Mouse (Mus musculus): ENCODE data around the gene Insl5. TPM values are rescaled to one million over a fixed set of nuclear protein-coding genes. Genes with fewer than 3 reads are reported as not detected.

The Insl5 gene
- polyA plus RNA-seq, 1 experiment from 2014 or later = not detected

DNA sequence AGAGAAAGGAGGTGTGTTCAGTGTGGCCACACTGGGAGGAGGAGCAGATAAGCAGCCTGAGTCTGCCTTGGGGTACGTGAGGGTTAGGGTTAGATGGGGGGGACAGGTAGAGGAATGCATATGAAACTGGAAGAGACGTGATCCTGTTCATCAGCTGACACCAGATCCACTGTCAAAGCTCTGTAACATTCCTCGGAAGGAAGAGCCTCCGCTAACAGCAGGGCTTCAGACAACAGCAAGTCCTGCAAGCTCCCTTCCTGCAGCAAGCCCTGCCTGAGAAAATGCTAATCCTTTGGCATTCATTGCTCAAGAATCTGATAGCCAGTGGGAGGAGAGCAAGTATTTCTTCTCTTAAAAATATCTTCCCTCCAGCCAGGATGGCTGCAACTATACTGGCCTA lies 13.2 kb downstream of the Insl5 start:
- H3K4me2 ChIP-seq = no peak overlapping the region
- H3K4me1 ChIP-seq (replicated peaks) = peaks cover 13% of the 10 kb centered on the region
- no peak overlapping the region for H3K9ac ChIP-seq
- H3K27me3 ChIP-seq = no peaks in the 10 kb centered on the region
- no peaks in the 10 kb centered on the region for H3K36me3 ChIP-seq
- 4% methylated on average over 4 of the region's 4 CpGs for WGBS
- H3K27ac ChIP-seq = no peak overlapping the region
- H3K9me3 ChIP-seq = no peaks in the 10 kb centered on the region
- ATAC-seq (ENCODE audit: low FRiP score) = no peak
- H3K4me3 ChIP-seq = no peak overlapping the region

DNA sequence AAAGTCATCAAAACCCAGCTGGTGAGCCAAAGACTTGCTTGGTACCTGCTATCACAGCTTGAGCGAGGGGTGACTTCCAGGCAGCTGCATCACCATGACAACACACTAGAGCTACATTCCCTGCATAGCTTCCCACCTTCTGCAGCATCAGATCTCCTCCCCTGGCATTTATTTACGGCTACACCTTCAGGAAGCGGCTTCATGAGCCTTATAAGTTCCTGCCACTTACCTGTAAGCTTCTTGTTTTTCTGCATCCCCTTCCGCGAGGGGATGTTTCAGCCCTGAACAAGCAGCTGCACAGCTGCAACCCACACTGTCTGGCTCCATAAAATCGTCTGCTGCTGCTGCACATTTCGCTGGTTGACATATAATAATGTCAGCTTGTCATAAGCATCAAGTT lies 14.8 kb downstream of the Insl5 start:
- H3K9ac ChIP-seq = no peak overlapping the region
- H3K4me2 ChIP-seq = 0 out of 2 replicates have a peak overlapping the region, but pooled peaks have one; percentile 19
- ATAC-seq (ENCODE audit: low FRiP score) = 0 out of 2 replicates have a peak, but pooled peaks have one; percentile 57
- no peak overlapping the region for H3K4me3 ChIP-seq
- peaks cover 15% of the 10 kb centered on the region for H3K4me1 ChIP-seq (replicated peaks)
- peak overlapping the region; percentile 41 for H3K27ac ChIP-seq
- no peaks in the 10 kb centered on the region for H3K27me3 ChIP-seq
- no peaks in the 10 kb centered on the region for H3K36me3 ChIP-seq
- H3K9me3 ChIP-seq = no peaks in the 10 kb centered on the region
- WGBS = 39% methylated on average over 7 of the region's 7 CpGs

DNA sequence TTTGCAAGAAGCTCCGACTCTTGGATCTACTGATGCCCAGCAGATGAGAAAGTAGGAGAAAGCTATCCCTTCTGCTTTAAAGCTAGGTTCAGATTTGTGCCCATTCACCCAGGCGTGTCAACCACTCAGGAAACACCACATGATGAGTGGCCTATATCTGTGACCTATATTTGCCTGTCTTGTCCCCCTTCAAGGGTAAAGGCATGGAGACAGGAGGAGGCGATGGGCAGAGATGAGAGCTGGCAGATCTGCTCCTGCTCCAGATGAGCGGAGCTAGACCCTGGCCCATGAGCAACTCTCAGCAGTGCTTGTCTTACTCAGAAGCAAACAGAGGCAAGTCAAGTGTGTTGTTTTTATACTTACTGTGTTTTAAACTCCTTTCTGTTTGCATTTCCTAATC lies 15.9 kb downstream of the Insl5 start:
- no peak overlapping the region for H3K4me3 ChIP-seq
- H3K9ac ChIP-seq = no peak overlapping the region
- H3K36me3 ChIP-seq = no peaks in the 10 kb centered on the region
- ATAC-seq (ENCODE audit: low FRiP score) = no peak
- H3K27ac ChIP-seq = no peak overlapping the region
- 96% methylated on average over 4 of the region's 4 CpGs for WGBS
- H3K4me2 ChIP-seq = no peak overlapping the region
- H3K4me1 ChIP-seq (replicated peaks) = peaks cover 22% of the 10 kb centered on the region
- no peaks in the 10 kb centered on the region for H3K9me3 ChIP-seq
- no peaks in the 10 kb centered on the region for H3K27me3 ChIP-seq

DNA sequence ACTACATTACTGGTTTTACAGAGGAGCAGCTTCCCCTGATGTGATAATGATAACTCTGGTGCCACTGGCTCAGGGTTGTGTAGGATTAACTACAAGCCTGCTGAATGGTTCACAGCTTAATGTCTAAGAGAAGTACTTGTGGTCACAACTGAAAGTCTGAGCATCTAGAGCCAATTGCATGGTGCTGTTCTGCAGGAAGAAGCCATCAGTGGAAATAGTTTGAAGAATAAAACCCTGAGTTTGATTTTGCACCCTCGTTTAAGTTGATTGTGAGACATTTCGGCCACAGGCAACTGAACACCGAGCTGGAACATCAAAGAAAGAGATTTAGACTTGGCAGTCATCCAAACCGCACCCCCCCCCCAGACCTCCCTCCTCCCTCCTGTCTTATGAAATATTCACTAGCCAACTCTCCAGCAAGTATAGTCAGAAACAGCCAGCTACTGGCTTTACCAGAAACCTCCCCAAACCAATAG lies 19.7 kb downstream of the Insl5 start:
- ATAC-seq (ENCODE audit: low FRiP score) = no peak
- 37% methylated on average over 4 of the region's 4 CpGs for WGBS
- Histone ChIP-seq H3K27me3 (no peaks in the 10 kb centered on the region), H3K4me3 (no peak overlapping the region), H3K4me1 (replicated peaks) (peaks cover 14% of the 10 kb centered on the region), H3K9me3 (no peaks in the 10 kb centered on the region), H3K36me3 (no peaks in the 10 kb centered on the region), H3K9ac (no peak overlapping the region), H3K27ac (peak overlapping the region; percentile 52; the same call in 1 of the 2 replicates), H3K4me2 (no peak overlapping the region)

DNA sequence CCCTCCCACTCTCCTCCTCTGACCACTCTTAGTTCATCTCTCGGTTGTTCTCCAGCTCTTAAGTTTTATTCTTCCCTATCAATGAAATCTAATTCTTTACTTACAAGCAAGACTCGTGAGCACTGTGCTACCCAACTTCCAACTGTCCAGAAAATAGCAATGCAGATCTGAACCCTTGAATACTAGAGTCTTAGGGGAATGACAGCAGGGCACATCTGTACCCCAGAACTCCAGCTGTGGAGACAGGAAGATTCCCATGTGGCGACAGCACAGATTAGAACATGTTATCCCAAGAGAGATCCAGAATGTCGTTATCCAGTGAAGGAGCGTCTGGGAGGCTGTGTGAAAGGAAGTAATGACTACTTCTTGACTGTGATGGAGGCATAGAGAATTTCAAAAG lies 20.4 kb downstream of the Insl5 start:
- WGBS = 69% methylated on average over 5 of the region's 5 CpGs
- Histone ChIP-seq H3K4me3 (no peak overlapping the region), H3K27ac (no peak overlapping the region), H3K27me3 (no peaks in the 10 kb centered on the region), H3K9me3 (no peaks in the 10 kb centered on the region), H3K4me2 (no peak overlapping the region), H3K4me1 (replicated peaks) (peaks cover 9% of the 10 kb centered on the region), H3K36me3 (no peaks in the 10 kb centered on the region), H3K9ac (no peak overlapping the region)
- ATAC-seq (ENCODE audit: low FRiP score) = no peak

DNA sequence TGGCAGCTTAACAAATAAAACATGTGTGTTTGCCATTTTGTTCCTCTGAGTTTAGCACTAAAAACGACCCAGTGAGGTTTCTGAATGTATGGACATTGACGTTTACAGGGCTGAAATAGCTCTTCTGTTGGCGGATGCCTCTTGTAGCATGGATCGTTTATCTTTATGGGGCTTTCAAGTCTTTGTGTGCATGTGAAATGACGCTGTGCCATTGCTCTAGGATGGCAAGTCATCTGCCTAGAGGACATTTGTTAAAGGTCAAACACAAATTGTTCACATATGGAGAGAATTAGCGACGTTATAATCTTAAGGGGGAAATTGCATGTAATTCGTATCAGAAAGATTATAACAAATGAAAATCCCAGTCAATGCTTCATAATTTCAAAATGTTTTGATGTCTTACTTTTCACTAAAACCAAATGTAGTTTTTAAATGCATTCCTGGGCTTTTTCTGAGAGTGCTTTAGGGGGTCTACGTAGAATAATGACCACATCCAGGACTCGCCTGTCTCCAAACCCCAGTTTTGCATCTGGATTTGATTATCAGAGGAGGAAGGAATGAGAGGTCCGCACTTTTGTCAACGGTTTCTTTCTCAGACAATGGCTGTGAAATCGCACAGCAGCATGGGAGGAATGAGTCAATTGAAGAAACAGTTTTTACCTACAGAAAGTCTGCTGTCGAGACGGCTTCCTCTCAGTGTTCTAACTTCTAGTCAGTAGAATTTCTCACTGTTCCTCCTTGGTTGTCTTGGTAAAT lies 21.3 kb downstream of the Insl5 start:
- H3K27ac ChIP-seq = no peak overlapping the region

DNA sequence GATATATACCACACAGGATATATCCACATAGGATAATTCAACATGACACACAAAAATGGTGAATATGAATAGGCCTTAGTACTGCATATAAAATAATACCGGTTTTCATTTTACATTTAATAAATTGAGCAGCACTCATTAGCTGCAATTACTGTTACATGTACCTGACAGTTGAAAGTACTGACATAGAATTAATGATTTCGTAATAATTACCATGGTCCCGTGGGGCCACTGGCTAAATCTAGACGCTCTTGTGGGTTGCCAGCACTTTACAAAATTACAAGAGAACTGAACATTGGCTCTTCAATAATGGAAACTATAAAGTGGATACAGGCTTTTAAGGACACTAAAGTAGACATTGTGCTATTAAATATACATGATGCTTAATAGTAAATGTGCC lies 22.0 kb downstream of the Insl5 start:
- ATAC-seq (ENCODE audit: low FRiP score) = no peak
- Histone ChIP-seq H3K9ac (no peak overlapping the region), H3K4me3 (no peak overlapping the region), H3K4me1 (replicated peaks) (peaks cover 9% of the 10 kb centered on the region), H3K27ac (no peak overlapping the region), H3K36me3 (no peaks in the 10 kb centered on the region), H3K4me2 (no peak overlapping the region), H3K9me3 (no peaks in the 10 kb centered on the region), H3K27me3 (no peaks in the 10 kb centered on the region)
- WGBS = 75% methylated on average over 4 of the region's 4 CpGs

More for the DNA sequence above, 21.3 kb downstream of the Insl5 start:
- H3K4me2 ChIP-seq = no peak overlapping the region
- ATAC-seq (ENCODE audit: low FRiP score) = no peak
- no peaks in the 10 kb centered on the region for H3K9me3 ChIP-seq
- H3K27me3 ChIP-seq = no peaks in the 10 kb centered on the region
- WGBS = 53% methylated on average over 15 of the region's 15 CpGs
- no peak overlapping the region for H3K4me3 ChIP-seq
- peaks cover 9% of the 10 kb centered on the region for H3K4me1 ChIP-seq (replicated peaks)
- H3K36me3 ChIP-seq = no peaks in the 10 kb centered on the region
- no peak overlapping the region for H3K9ac ChIP-seq

DNA sequence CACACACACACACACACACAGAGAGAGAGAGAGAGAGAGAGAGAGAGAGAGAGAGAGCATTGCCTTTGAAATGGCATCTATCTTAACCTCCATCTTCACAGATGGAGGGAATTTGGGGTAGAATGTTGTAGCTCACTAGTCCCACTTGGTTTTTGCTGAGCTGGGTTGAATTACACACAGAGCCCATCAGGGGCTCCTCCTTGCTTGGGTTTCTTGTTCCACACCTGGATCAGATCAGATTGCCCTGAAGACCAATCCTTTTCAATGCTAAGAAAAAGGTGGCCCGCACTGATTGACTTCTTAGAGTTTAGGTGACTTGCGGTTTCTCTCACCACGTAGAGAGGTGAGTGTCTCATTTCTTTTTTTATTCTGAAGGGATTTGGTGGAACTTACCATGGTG lies 35.0 kb downstream of the Insl5 start:
- Histone ChIP-seq H3K9me3 (no peaks in the 10 kb centered on the region), H3K27ac (no peak overlapping the region), H3K36me3 (no peaks in the 10 kb centered on the region), H3K4me1 (replicated peaks) (0 out of 2 replicates have a peak, but pooled peaks cover 3% of the 10 kb centered on the region), H3K4me2 (no peak overlapping the region), H3K4me3 (no peak overlapping the region), H3K27me3 (no peaks in the 10 kb centered on the region), H3K9ac (no peak overlapping the region)
- 77% methylated on average over 3 of the region's 3 CpGs for WGBS
- ATAC-seq (ENCODE audit: low FRiP score) = no peak

DNA sequence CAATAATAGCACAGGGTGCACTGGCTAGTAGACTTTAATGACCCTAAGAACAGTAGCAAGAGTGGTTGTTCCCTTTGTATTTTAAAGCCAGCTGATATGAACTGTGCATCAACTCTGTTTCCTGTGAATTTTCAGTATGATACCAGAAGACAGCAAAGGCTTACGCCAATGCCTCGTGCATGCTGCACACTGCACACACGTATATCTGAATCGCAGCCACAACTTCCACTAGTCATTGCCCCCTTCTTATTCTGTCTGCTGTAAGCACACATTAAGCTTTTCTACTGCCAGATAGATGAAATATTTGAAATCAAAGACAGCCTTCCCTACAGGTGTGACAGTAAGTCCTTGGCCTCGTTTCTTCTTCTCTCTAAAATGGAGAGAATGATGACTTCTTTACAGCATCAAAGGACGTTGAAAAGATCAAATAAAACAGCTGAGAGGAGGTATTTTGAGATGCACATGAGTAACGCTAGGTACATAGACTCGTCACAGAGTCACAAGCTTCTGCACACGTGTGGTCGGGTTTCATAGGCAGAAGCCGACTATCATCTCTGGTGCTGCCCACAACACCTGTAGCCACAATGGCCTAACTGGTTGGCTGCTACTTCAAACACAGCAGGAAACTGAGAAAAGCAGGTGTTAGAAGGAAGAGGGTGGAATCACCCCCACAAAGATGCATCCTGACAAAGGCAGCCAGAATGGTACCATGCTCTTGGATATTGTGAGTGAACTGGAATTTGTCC lies 35.9 kb downstream of the Insl5 start:
- Histone ChIP-seq H3K27ac (no peak overlapping the region), H3K27me3 (no peaks in the 10 kb centered on the region), H3K36me3 (no peaks in the 10 kb centered on the region), H3K4me1 (replicated peaks) (0 out of 2 replicates have a peak, but pooled peaks cover 3% of the 10 kb centered on the region), H3K4me3 (no peak overlapping the region), H3K9ac (no peak overlapping the region), H3K9me3 (no peaks in the 10 kb centered on the region), H3K4me2 (no peak overlapping the region)
- WGBS = 88% methylated on average over 11 of the region's 11 CpGs
- ATAC-seq (ENCODE audit: low FRiP score) = no peak

DNA sequence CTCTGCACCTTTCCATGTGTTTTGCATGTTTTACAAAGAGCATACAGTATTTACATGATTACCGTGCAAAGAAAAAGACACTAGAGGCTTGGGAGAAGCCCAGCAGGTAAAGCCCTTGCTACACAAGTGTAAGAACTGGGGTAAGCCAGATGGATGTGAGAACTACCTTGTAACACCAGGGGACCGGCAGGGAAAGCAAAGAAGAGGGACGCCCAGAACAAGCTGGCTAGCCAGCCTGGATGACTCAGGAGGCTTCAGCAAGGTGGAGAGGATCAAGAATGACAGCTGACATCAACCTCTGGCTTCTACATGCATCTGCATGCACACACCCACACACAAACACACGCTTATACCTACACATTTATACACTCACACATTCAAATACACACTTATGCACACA lies 36.6 kb downstream of the Insl5 start:
- 0 out of 2 replicates have a peak, but pooled peaks cover 3% of the 10 kb centered on the region for H3K4me1 ChIP-seq (replicated peaks)
- H3K9me3 ChIP-seq = no peaks in the 10 kb centered on the region
- no peak overlapping the region for H3K9ac ChIP-seq
- no peaks in the 10 kb centered on the region for H3K27me3 ChIP-seq
- WGBS = 82% methylated on average over 4 of the region's 4 CpGs
- H3K27ac ChIP-seq = no peak overlapping the region
- H3K4me3 ChIP-seq = no peak overlapping the region
- H3K4me2 ChIP-seq = no peak overlapping the region
- no peaks in the 10 kb centered on the region for H3K36me3 ChIP-seq
- ATAC-seq (ENCODE audit: low FRiP score) = no peak

DNA sequence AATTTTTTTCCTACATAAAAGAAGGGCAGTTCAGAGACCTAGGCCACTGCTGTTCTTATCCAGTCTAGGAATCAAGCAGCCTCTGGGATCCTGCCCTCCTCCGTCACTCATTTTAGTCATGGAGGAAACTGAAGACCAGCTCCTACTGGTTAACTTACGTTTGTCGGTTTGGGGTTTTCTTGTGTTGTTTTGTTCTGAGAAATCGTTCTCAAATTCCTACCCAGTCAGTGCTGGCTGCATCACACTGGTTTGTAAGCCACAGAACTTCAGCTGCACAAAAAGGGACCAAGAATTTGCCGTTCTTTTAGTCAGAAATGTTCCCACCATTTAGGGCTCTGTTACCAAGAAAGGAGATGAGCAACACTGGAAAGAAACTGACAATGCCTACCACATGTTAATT lies 37.3 kb downstream of the Insl5 start:
- WGBS = 82% methylated on average over 5 of the region's 5 CpGs
- Histone ChIP-seq H3K27ac (no peak overlapping the region), H3K9me3 (no peaks in the 10 kb centered on the region), H3K4me3 (no peak overlapping the region), H3K27me3 (no peaks in the 10 kb centered on the region), H3K4me2 (no peak overlapping the region), H3K4me1 (replicated peaks) (0 out of 2 replicates have a peak, but pooled peaks cover 3% of the 10 kb centered on the region), H3K9ac (no peak overlapping the region), H3K36me3 (no peaks in the 10 kb centered on the region)
- no peak for ATAC-seq (ENCODE audit: low FRiP score)

DNA sequence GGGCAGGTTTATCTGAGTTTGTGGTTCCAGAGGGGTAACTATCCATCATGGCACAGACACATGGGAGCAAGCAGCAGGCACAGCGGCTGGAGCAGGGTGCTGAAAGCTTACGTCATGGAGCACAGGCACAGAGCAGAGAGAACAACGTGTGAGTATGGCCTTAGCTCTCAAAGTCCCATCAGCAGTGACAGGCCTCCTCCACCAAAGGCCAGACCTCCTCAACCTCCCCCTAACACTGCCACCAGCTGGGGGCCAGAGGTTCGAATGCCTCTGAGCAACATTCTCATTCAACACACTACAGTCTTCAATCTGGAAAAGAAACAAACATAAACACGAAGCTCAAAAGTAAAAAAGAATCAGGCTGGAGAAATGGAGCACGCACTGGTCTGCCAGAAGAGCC lies 38.1 kb downstream of the Insl5 start:
- H3K9me3 ChIP-seq = no peaks in the 10 kb centered on the region
- H3K36me3 ChIP-seq = no peaks in the 10 kb centered on the region
- 82% methylated on average over 6 of the region's 6 CpGs for WGBS
- no peaks in the 10 kb centered on the region for H3K27me3 ChIP-seq
- no peak for ATAC-seq (ENCODE audit: low FRiP score)
- no peak overlapping the region for H3K4me3 ChIP-seq
- H3K4me1 ChIP-seq (replicated peaks) = 0 out of 2 replicates have a peak, but pooled peaks cover 3% of the 10 kb centered on the region
- H3K27ac ChIP-seq = no peak overlapping the region
- no peak overlapping the region for H3K9ac ChIP-seq
- no peak overlapping the region for H3K4me2 ChIP-seq
